Mouse (Mus musculus): ENCODE data around the gene G430095P16Rik. TPM values are rescaled to one million over a fixed set of nuclear protein-coding genes. Genes with fewer than 3 reads are reported as not detected.

Gene G430095P16Rik
- polyA plus RNA-seq, 1 experiment from 2014 or later: 10.0 TPM

GRCm38 (mm10) chr8:84704356-84704755 lies 18.5 kb upstream of the G430095P16Rik start:
- peak; percentile 26 for ATAC-seq (ENCODE audit: low read depth)
- H3K4me3 ChIP-seq (replicated peaks): peak overlapping the region; percentile 88
- 1% methylated on average over 16 of the region's 16 CpGs for WGBS (ENCODE audit: insufficient replicate concordance)
- H3K9me3 ChIP-seq (replicated peaks): no peaks in the 10 kb centered on the region
- peak overlapping the region; percentile 98 for H3K9ac ChIP-seq
- H3K4me2 ChIP-seq: peak overlapping the region; percentile 95
- H3K36me3 ChIP-seq: peaks cover 25% of the 10 kb centered on the region
- peaks cover 83% of the 10 kb centered on the region for H3K4me1 ChIP-seq (replicated peaks)
- H3K27me3 ChIP-seq: peaks cover 26% of the 10 kb centered on the region
- peak overlapping the region; percentile 98 for H3K27ac ChIP-seq
- peak; percentile 84 for DNase-seq

DNA sequence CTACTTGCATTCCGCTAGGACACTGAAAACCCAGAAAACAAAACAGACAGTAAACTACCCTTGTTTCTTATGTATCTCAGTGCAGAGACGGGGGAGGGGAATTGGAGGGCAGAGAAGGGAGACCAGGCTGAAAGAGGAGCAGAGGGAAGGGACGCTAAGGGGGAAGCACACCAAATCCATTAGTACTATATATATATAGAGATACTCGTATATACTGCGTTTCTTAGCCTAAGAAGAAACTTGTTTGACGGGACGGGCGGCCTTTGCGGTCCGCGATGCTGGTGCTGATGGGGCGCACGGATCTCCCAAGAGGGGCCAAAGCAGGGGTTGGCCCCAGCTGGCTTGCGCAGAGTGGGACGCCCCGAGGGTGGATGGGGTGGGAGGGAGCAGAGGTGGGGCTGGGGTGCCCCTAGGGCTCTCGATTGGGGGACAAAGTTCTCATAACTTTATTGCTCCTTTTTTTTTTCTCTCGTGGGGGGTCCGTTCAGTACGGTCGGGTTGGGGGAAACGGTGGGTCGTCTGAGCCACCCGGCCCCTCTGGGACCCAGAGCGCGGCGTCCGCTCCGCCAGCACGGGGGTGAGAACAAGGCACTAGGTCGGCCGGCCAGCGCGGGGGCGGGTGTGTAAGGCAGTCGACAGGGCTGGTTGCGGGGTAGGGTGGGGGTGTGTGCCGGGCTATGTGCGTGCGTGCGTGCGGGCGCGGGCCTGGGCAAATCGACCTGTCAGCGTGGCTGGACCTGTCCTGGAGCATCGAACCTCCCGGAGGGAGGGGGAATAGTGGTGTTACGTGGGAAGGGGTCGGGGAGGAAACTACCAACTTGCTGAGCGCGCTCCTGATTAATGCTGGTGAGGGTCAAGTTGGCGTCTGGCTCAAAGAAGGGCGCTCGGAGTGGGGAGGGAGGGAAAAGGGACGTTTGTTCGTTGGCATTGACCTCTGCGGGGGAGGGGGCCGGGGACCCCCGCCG lies 17.7 kb upstream of the G430095P16Rik start:
- H3K4me3 ChIP-seq (replicated peaks): peak overlapping the region; percentile 88
- H3K9ac ChIP-seq: peak overlapping the region; percentile 98
- 0 out of 2 replicates have a peak, but pooled peaks have one; percentile 6 for ATAC-seq (ENCODE audit: low read depth)
- H3K4me1 ChIP-seq (replicated peaks): peaks cover 79% of the 10 kb centered on the region
- H3K27ac ChIP-seq: peak overlapping the region; percentile 98
- peak overlapping the region; percentile 95 for H3K4me2 ChIP-seq
- H3K36me3 ChIP-seq: peaks cover 22% of the 10 kb centered on the region
- WGBS (ENCODE audit: insufficient replicate concordance): under 1% methylated on average over 61 of the region's 61 CpGs
- DNase-seq: peak; percentile 73
- H3K9me3 ChIP-seq (replicated peaks): no peaks in the 10 kb centered on the region
- H3K27me3 ChIP-seq: peaks cover 26% of the 10 kb centered on the region

- Histone ChIP-seq H3K9ac (peak overlapping the region; percentile 98), H3K4me3 (replicated peaks) (peak overlapping the region; percentile 88), H3K27me3 (peaks cover 27% of the 10 kb centered on the region), H3K36me3 (peaks cover 22% of the 10 kb centered on the region), H3K9me3 (replicated peaks) (no peaks in the 10 kb centered on the region), H3K4me2 (peak overlapping the region; percentile 95), H3K27ac (peak overlapping the region; percentile 98), H3K4me1 (replicated peaks) (peaks cover 71% of the 10 kb centered on the region)
- under 1% methylated on average over 12 of the region's 12 CpGs for WGBS (ENCODE audit: insufficient replicate concordance)
- ATAC-seq (ENCODE audit: low read depth): no peak
- no peak for DNase-seq
Measured at GRCm38 (mm10) chr8:84705960-84706359, 16.8 kb upstream of the G430095P16Rik start.

GRCm38 (mm10) chr8:84706610-84707266 lies 16.1 kb upstream of the G430095P16Rik start:
- peak; percentile 48 for DNase-seq
- peak overlapping the region; percentile 88 for H3K4me3 ChIP-seq (replicated peaks)
- peaks cover 70% of the 10 kb centered on the region for H3K4me1 ChIP-seq (replicated peaks)
- peaks cover 35% of the 10 kb centered on the region for H3K27me3 ChIP-seq
- no peak for ATAC-seq (ENCODE audit: low read depth)
- H3K36me3 ChIP-seq: peaks cover 22% of the 10 kb centered on the region
- H3K9me3 ChIP-seq (replicated peaks): no peaks in the 10 kb centered on the region
- WGBS (ENCODE audit: insufficient replicate concordance): under 1% methylated on average over 43 of the region's 45 CpGs
- peak overlapping the region; percentile 98 for H3K27ac ChIP-seq
- H3K4me2 ChIP-seq: peak overlapping the region; percentile 95
- H3K9ac ChIP-seq: peak overlapping the region; percentile 98

- peak overlapping the region; percentile 95 for H3K4me2 ChIP-seq
- H3K36me3 ChIP-seq: peaks cover 21% of the 10 kb centered on the region
- WGBS (ENCODE audit: insufficient replicate concordance): 4% methylated on average over 22 of the region's 22 CpGs
- peak overlapping the region; percentile 98 for H3K9ac ChIP-seq
- peaks cover 42% of the 10 kb centered on the region for H3K27me3 ChIP-seq
- ATAC-seq (ENCODE audit: low read depth) (peak; percentile 33), DNase-seq (peak; percentile 81)
- peak overlapping the region; percentile 98 for H3K27ac ChIP-seq
- peak overlapping the region; percentile 88 for H3K4me3 ChIP-seq (replicated peaks)
- peaks cover 77% of the 10 kb centered on the region for H3K4me1 ChIP-seq (replicated peaks)
- no peaks in the 10 kb centered on the region for H3K9me3 ChIP-seq (replicated peaks)
Measured at GRCm38 (mm10) chr8:84707267-84707883, 15.4 kb upstream of the G430095P16Rik start.

DNA sequence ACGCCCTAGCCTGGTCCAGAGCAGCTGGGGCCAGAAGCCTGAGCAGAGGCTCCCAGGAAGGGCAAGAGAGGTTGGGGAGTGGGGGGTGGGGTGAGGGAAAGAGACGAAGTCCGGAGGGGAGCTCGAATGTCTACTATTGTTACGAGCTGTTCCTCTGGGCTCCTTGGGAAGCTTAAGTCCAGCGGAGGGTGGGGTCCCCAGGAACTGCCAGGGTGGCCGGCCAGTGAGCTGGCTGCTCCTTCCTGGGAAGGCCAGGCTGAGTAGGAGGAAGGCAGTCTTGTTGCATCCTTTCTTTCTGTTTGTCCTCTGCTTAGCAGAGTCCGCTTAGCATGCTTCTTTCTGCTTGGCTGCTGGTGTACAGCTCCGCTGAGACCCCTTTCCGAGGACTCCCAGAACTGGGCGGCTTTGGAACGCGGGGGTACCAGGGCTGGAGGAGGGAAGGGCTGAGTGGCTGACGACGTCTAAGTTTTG lies 14.7 kb upstream of the G430095P16Rik start:
- peak overlapping the region; percentile 98 for H3K9ac ChIP-seq
- H3K4me2 ChIP-seq: peak overlapping the region; percentile 95
- WGBS (ENCODE audit: insufficient replicate concordance): 6% methylated on average over 15 of the region's 15 CpGs
- H3K4me3 ChIP-seq (replicated peaks): peak overlapping the region; percentile 88
- peak overlapping the region; percentile 98 for H3K27ac ChIP-seq
- no peak for DNase-seq
- no peaks in the 10 kb centered on the region for H3K9me3 ChIP-seq (replicated peaks)
- H3K36me3 ChIP-seq: peaks cover 14% of the 10 kb centered on the region
- H3K4me1 ChIP-seq (replicated peaks): peaks cover 81% of the 10 kb centered on the region
- H3K27me3 ChIP-seq: peaks cover 44% of the 10 kb centered on the region
- ATAC-seq (ENCODE audit: low read depth): no peak

- DNase-seq (peak; percentile 82), ATAC-seq (ENCODE audit: low read depth) (peak; percentile 41)
- 0 out of 2 replicates have a peak overlapping the region, but pooled peaks have one; percentile 66 for H3K27ac ChIP-seq
- peaks cover 52% of the 10 kb centered on the region for H3K27me3 ChIP-seq
- no peaks in the 10 kb centered on the region for H3K9me3 ChIP-seq (replicated peaks)
- WGBS (ENCODE audit: insufficient replicate concordance): 17% methylated on average over 12 of the region's 12 CpGs
- peaks cover 5% of the 10 kb centered on the region for H3K36me3 ChIP-seq
- no peak overlapping the region for H3K4me3 ChIP-seq (replicated peaks)
- H3K4me1 ChIP-seq (replicated peaks): peaks cover 80% of the 10 kb centered on the region
- H3K9ac ChIP-seq: peak overlapping the region; percentile 98; the same call in 1 of the 2 replicates
- peak overlapping the region; percentile 95 for H3K4me2 ChIP-seq
Measured at GRCm38 (mm10) chr8:84708774-84709475, 13.9 kb upstream of the G430095P16Rik start.

- Histone ChIP-seq H3K4me2 (no peak overlapping the region), H3K36me3 (no peaks in the 10 kb centered on the region), H3K4me3 (replicated peaks) (no peak overlapping the region), H3K9ac (no peak overlapping the region), H3K9me3 (replicated peaks) (no peaks in the 10 kb centered on the region), H3K4me1 (replicated peaks) (peaks cover 78% of the 10 kb centered on the region), H3K27ac (peak overlapping the region; percentile 66), H3K27me3 (peaks cover 62% of the 10 kb centered on the region)
- DNase-seq: no peak
- ATAC-seq (ENCODE audit: low read depth): no peak
- 89% methylated on average over 1 of the region's 1 CpGs for WGBS (ENCODE audit: insufficient replicate concordance)
Measured at GRCm38 (mm10) chr8:84709931-84710330, 12.9 kb upstream of the G430095P16Rik start.

DNA sequence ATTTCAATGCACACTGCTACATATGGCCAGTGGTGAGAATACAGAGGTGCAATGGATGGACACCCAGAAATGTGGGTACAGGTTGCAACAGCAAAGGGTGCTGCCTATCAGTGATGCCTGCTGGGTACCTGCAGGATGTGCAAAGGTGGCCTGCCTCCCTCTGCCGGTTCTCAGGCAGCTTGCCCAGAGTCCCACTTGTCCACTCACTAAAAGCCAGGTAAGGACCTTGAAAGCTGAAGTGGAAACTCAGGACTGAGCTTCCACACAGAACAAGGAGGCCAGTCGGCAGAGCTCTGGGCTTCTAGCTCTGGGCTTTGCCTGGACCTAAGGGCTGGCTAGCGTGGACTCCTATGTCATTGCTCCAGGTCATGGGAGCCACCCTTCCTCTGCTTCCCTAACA lies 11.5 kb upstream of the G430095P16Rik start:
- Histone ChIP-seq H3K27me3 (peaks cover 65% of the 10 kb centered on the region), H3K4me2 (no peak overlapping the region), H3K4me1 (replicated peaks) (peaks cover 72% of the 10 kb centered on the region), H3K4me3 (replicated peaks) (no peak overlapping the region), H3K36me3 (no peaks in the 10 kb centered on the region), H3K27ac (peak overlapping the region; percentile 58; the same call in 1 of the 2 replicates), H3K9ac (0 out of 2 replicates have a peak overlapping the region, but pooled peaks have one; percentile 23), H3K9me3 (replicated peaks) (no peaks in the 10 kb centered on the region)
- DNase-seq (no peak), ATAC-seq (ENCODE audit: low read depth) (no peak)
- 76% methylated on average over 3 of the region's 3 CpGs for WGBS (ENCODE audit: insufficient replicate concordance)

- WGBS (ENCODE audit: insufficient replicate concordance): 47% methylated on average over 11 of the region's 11 CpGs
- H3K27ac ChIP-seq: peak overlapping the region; percentile 58
- H3K27me3 ChIP-seq: peaks cover 63% of the 10 kb centered on the region
- H3K4me2 ChIP-seq: no peak overlapping the region
- peak overlapping the region; percentile 33; the same call in 1 of the 2 replicates for H3K9ac ChIP-seq
- DNase-seq: no peak
- H3K36me3 ChIP-seq: no peaks in the 10 kb centered on the region
- no peaks in the 10 kb centered on the region for H3K9me3 ChIP-seq (replicated peaks)
- ATAC-seq (ENCODE audit: low read depth): no peak
- peaks cover 64% of the 10 kb centered on the region for H3K4me1 ChIP-seq (replicated peaks)
- no peak overlapping the region for H3K4me3 ChIP-seq (replicated peaks)
Measured at GRCm38 (mm10) chr8:84711933-84712758, 10.7 kb upstream of the G430095P16Rik start.
